Mouse (Mus musculus) c-Kit-positive CD71-positive TER-119-negative erythroid progenitor cells, embryonic 14.5 days (primary cell): ENCODE data around the gene Ccdc137.

Source experiments
- DNase-seq: peaks from one replicate; pipeline ENCODE4 v3.0.0-alpha.2; 2013; ENCODE audit warnings: low read depth

The Ccdc137 gene

GRCm38 (mm10) chr11:120463536-120463935 is 5.6 kb downstream of the Ccdc137 start:
- no peak for DNase-seq

- DNase-seq = no peak
Measured at GRCm38 (mm10) chr11:120464365-120464764, 6.5 kb downstream of the Ccdc137 start.

GRCm38 (mm10) chr11:120465521-120465920 is 7.6 kb downstream of the Ccdc137 start:
- no peak for DNase-seq

- DNase-seq = peak; percentile 98
Measured at GRCm38 (mm10) chr11:120467051-120467735, 9.3 kb downstream of the Ccdc137 start, which contains the start of gene Arl16. TSS of gene Arl16 (minus strand) at chr11:120467607.

- no peak for DNase-seq
Measured at GRCm38 (mm10) chr11:120467736-120468092, 9.8 kb downstream of the Ccdc137 start.

- no peak for DNase-seq
Measured at GRCm38 (mm10) chr11:120472052-120472451, 14.1 kb downstream of the Ccdc137 start.

GRCm38 (mm10) chr11:120483448-120483934 is 25.6 kb downstream of the Ccdc137 start:
- no peak for DNase-seq

GRCm38 (mm10) chr11:120484265-120484981 is 26.5 kb downstream of the Ccdc137 start, which contains the start of gene Mrpl12:
TSS of gene Mrpl12 (plus strand) at chr11:120484613.
- peak; percentile 93 for DNase-seq

GRCm38 (mm10) chr11:120485251-120485650 is 27.3 kb downstream of the Ccdc137 start:
- no peak for DNase-seq

GRCm38 (mm10) chr11:120488516-120488915 is 30.6 kb downstream of the Ccdc137 start:
- no peak for DNase-seq

GRCm38 (mm10) chr11:120489054-120489761 is 31.3 kb downstream of the Ccdc137 start:
- peak; percentile 81 for DNase-seq

- no peak for DNase-seq
Measured at GRCm38 (mm10) chr11:120490291-120491046, 32.6 kb downstream of the Ccdc137 start.

GRCm38 (mm10) chr11:120491317-120492023 is 33.6 kb downstream of the Ccdc137 start, which contains the start of gene Slc25a10:
TSS of gene Slc25a10 (plus strand) at chr11:120491840.
- DNase-seq = peak; percentile 78

- DNase-seq = peak; percentile 54
Measured at GRCm38 (mm10) chr11:120492024-120492877, 34.3 kb downstream of the Ccdc137 start.

- DNase-seq = no peak
Measured at GRCm38 (mm10) chr11:120492878-120493203, 34.9 kb downstream of the Ccdc137 start.

- no peak for DNase-seq
Measured at GRCm38 (mm10) chr11:120493351-120493750, 35.4 kb downstream of the Ccdc137 start.

GRCm38 (mm10) chr11:120493911-120494310 is 36.0 kb downstream of the Ccdc137 start:
- DNase-seq = no peak

GRCm38 (mm10) chr11:120497436-120497835 is 39.5 kb downstream of the Ccdc137 start:
- DNase-seq = no peak

- no peak for DNase-seq
Measured at GRCm38 (mm10) chr11:120498226-120498625, 40.3 kb downstream of the Ccdc137 start.

- no peak for DNase-seq
Measured at GRCm38 (mm10) chr11:120498891-120499290, 41.0 kb downstream of the Ccdc137 start.
